Mouse (Mus musculus): Measurements from ENCODE around the gene C1qtnf3.

Gene C1qtnf3

GRCm38 (mm10) chr15:10923076-10923995 is 28.8 kb upstream of the C1qtnf3 start:
- H3K36me3 ChIP-seq (ENCODE audit: insufficient read depth, low read length) = no peaks in the 10 kb centered on the region
- no peak overlapping the region for H3K4me3 ChIP-seq (replicated peaks; ENCODE audit: low read length)
- no peak for TF ChIP-seq POU5F1 (IDR thresholded peaks at IDR 0.05; ENCODE audit: borderline replicate concordance, low read length)
- TF ChIP-seq NANOG (IDR thresholded peaks at IDR 0.05; ENCODE audit: borderline replicate concordance, low read length) = no peak
- no peak for TF ChIP-seq CTCF (conservative IDR thresholded peaks at IDR 0.05; ENCODE audit: low read length)
- H3K9me3 ChIP-seq (ENCODE audit: low read length) = no peaks in the 10 kb centered on the region
- no peaks in the 10 kb centered on the region for H3K27me3 ChIP-seq (ENCODE audit: insufficient read depth, low read length)
- H3K4me1 ChIP-seq (replicated peaks; ENCODE audit: low read depth, low read length) = peaks cover 7% of the 10 kb centered on the region

GRCm38 (mm10) chr15:10927325-10927724 is 24.8 kb upstream of the C1qtnf3 start:
- Histone ChIP-seq H3K4me3 (replicated peaks; ENCODE audit: low read length) (no peak overlapping the region), H3K9me3 (ENCODE audit: low read length) (no peaks in the 10 kb centered on the region), H3K36me3 (ENCODE audit: insufficient read depth, low read length) (no peaks in the 10 kb centered on the region), H3K27me3 (ENCODE audit: insufficient read depth, low read length) (no peaks in the 10 kb centered on the region), H3K4me1 (replicated peaks; ENCODE audit: low read depth, low read length) (peaks cover 4% of the 10 kb centered on the region)
- TF ChIP-seq NANOG (IDR thresholded peaks at IDR 0.05; ENCODE audit: borderline replicate concordance, low read length) (no peak), POU5F1 (IDR thresholded peaks at IDR 0.05; ENCODE audit: borderline replicate concordance, low read length) (no peak), CTCF (conservative IDR thresholded peaks at IDR 0.05; ENCODE audit: low read length) (no peak)

GRCm38 (mm10) chr15:10928633-10929270 is 23.4 kb upstream of the C1qtnf3 start:
- H3K27me3 ChIP-seq (ENCODE audit: insufficient read depth, low read length) = no peaks in the 10 kb centered on the region
- no peak overlapping the region for H3K4me3 ChIP-seq (replicated peaks; ENCODE audit: low read length)
- no peaks in the 10 kb centered on the region for H3K36me3 ChIP-seq (ENCODE audit: insufficient read depth, low read length)
- H3K4me1 ChIP-seq (replicated peaks; ENCODE audit: low read depth, low read length) = peaks cover 4% of the 10 kb centered on the region
- H3K9me3 ChIP-seq (ENCODE audit: low read length) = no peaks in the 10 kb centered on the region
- TF ChIP-seq CTCF (conservative IDR thresholded peaks at IDR 0.05; ENCODE audit: low read length) = no peak

- Histone ChIP-seq H3K27me3 (ENCODE audit: insufficient read depth, low read length) (no peaks in the 10 kb centered on the region), H3K36me3 (ENCODE audit: insufficient read depth, low read length) (no peaks in the 10 kb centered on the region), H3K4me1 (replicated peaks; ENCODE audit: low read depth, low read length) (no peaks in the 10 kb centered on the region), H3K4me3 (replicated peaks; ENCODE audit: low read length) (no peak overlapping the region), H3K9me3 (ENCODE audit: low read length) (peaks cover 10% of the 10 kb centered on the region)
- TF ChIP-seq CTCF (conservative IDR thresholded peaks at IDR 0.05; ENCODE audit: low read length) (no peak), POU5F1 (IDR thresholded peaks at IDR 0.05; ENCODE audit: borderline replicate concordance, low read length) (no peak), NANOG (IDR thresholded peaks at IDR 0.05; ENCODE audit: borderline replicate concordance, low read length) (no peak)
Measured at GRCm38 (mm10) chr15:10933930-10934329, 18.2 kb upstream of the C1qtnf3 start.

DNA sequence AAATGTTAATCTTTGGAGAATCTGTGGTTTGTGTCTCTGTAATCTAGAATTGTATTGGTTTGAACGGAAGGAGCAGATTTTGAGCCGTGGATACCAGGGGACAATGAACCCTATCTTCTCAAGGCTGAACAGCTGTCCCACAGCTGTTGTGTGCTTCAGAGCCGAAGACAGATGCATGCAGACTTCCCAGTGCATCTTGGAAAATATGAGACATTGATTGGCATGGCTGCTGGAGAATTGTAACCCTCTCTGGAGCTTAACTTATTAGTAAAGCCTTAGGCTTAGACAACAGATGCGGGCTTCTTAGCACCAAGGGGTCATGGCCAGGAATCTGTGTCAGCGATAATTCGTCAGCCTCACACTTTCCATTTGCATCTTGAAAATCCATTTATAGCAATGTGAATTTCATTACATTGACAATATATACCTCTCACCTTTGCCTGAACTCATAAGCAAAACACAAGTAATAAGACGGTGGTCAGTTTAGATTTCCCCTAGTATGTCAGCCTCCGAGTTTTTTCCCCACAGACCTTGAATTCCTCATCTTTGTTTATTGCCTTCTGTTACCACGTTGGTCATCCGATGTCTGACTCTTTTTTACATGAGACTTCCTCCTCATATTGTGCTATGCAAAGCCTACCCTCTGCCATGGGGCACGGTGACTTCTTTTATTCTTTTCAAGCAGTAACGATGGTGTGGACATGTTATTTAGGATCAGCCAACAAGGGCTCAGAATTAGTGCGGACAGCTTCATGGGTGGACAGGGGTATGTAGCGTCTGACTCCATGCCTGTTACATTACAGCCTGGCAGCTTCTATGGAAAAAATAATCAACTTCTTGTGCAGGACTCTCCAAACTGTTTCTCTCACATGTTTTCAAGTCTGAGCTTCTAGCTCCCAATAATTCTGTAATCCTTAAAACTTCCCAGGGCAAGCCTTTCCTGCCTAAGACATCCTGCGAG is 11.7 kb upstream of the C1qtnf3 start:
- H3K4me3 ChIP-seq (replicated peaks; ENCODE audit: low read length) = no peak overlapping the region
- TF ChIP-seq POU5F1 (IDR thresholded peaks at IDR 0.05; ENCODE audit: borderline replicate concordance, low read length) (no peak), NANOG (IDR thresholded peaks at IDR 0.05; ENCODE audit: borderline replicate concordance, low read length) (no peak), CTCF (conservative IDR thresholded peaks at IDR 0.05; ENCODE audit: low read length) (no peak)
- H3K9me3 ChIP-seq (ENCODE audit: low read length) = peaks cover 13% of the 10 kb centered on the region
- no peaks in the 10 kb centered on the region for H3K36me3 ChIP-seq (ENCODE audit: insufficient read depth, low read length)
- no peaks in the 10 kb centered on the region for H3K4me1 ChIP-seq (replicated peaks; ENCODE audit: low read depth, low read length)
- no peaks in the 10 kb centered on the region for H3K27me3 ChIP-seq (ENCODE audit: insufficient read depth, low read length)

DNA sequence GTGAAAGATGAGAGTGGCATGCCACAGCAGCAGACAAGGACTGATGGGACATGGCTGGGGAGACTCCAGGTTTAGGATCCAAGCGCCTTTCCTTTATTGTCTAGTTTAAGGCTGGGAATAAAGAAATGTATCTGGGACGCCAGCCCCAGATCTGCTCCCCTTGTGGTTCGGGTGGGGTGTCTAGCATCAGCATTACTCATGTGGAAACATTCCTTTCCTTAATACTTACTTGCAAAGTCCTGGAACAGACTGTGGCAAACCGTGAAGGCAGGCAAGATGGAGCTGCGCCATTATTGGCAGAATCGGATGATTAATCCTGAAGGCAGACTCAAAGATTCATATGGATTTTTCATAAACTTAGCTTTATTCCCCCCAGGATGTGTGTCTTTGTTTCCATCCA is 10.2 kb upstream of the C1qtnf3 start:
- Histone ChIP-seq H3K27me3 (ENCODE audit: insufficient read depth, low read length) (no peaks in the 10 kb centered on the region), H3K4me1 (replicated peaks; ENCODE audit: low read depth, low read length) (no peaks in the 10 kb centered on the region), H3K9me3 (ENCODE audit: low read length) (peaks cover 10% of the 10 kb centered on the region), H3K36me3 (ENCODE audit: insufficient read depth, low read length) (no peaks in the 10 kb centered on the region), H3K4me3 (replicated peaks; ENCODE audit: low read length) (no peak overlapping the region)
- TF ChIP-seq NANOG (IDR thresholded peaks at IDR 0.05; ENCODE audit: borderline replicate concordance, low read length) (no peak), CTCF (conservative IDR thresholded peaks at IDR 0.05; ENCODE audit: low read length) (no peak), POU5F1 (IDR thresholded peaks at IDR 0.05; ENCODE audit: borderline replicate concordance, low read length) (no peak)

GRCm38 (mm10) chr15:10947852-10948251 is 4.3 kb upstream of the C1qtnf3 start:
- TF ChIP-seq NANOG (IDR thresholded peaks at IDR 0.05; ENCODE audit: borderline replicate concordance, low read length) (no peak), POU5F1 (IDR thresholded peaks at IDR 0.05; ENCODE audit: borderline replicate concordance, low read length) (no peak), CTCF (conservative IDR thresholded peaks at IDR 0.05; ENCODE audit: low read length) (no peak)
- H3K36me3 ChIP-seq (ENCODE audit: insufficient read depth, low read length) = no peaks in the 10 kb centered on the region

More at GRCm38 (mm10) chr15:10947852-10948251, 4.3 kb upstream of the C1qtnf3 start:
- Histone ChIP-seq H3K9me3 (ENCODE audit: low read length) (no peaks in the 10 kb centered on the region), H3K4me3 (replicated peaks; ENCODE audit: low read length) (no peak overlapping the region), H3K4me1 (replicated peaks; ENCODE audit: low read depth, low read length) (peaks cover 24% of the 10 kb centered on the region), H3K27me3 (ENCODE audit: insufficient read depth, low read length) (0 out of 2 replicates have a peak, but pooled peaks cover 5% of the 10 kb centered on the region)

All from E14TG2a.4 (cell line).